Mouse (Mus musculus) bone marrow macrophage, adult 2 months (primary cell): Measurements from ENCODE around the gene Stn1. TPM values are rescaled to one million over a fixed set of nuclear protein-coding genes. Genes with fewer than 3 reads are reported as not detected.

Experiments
- H3K27ac ChIP-seq: 2 replicates; pipeline ENCODE4 v1.5.1; 2012; ENCODE audit warnings: low read depth, low read length; ENCODE audit not compliant: insufficient read depth
- H3K4me1 ChIP-seq: 2 replicates; pipeline ENCODE4 v1.6.1; 2012; ENCODE audit warnings: low read length; ENCODE audit not compliant: control insufficient read depth, insufficient read depth
- H3K4me3 ChIP-seq: 2 replicates; pipeline ENCODE4 v1.5.1; 2012; ENCODE audit warnings: mild to moderate bottlenecking, low read length, moderate library complexity; ENCODE audit not compliant: insufficient read depth
- CTCF ChIP-seq: IDR thresholded peaks from 2 replicates; pipeline ENCODE4 v1.5.1; 2012; ENCODE audit warnings: low read depth, mild to moderate bottlenecking, low read length, moderate library complexity
- POLR2A ChIP-seq: IDR thresholded peaks from 2 replicates; pipeline ENCODE4 v1.6.1; 2012; ENCODE audit warnings: mild to moderate bottlenecking, low read depth, low read length, borderline replicate concordance
- polyA plus RNA-seq: library from polyadenylated mRNA; stranded (reverse); fragments of >200 nt; gene quantifications from 2 replicates; pipeline ENCODE4 v1.2.4, GENCODE M21; 2012; ENCODE audit not compliant: missing spikeins, insufficient read depth, insufficient read length

The Stn1 gene
- polyA plus RNA-seq, 1 experiment = 22.5 TPM

DNA sequence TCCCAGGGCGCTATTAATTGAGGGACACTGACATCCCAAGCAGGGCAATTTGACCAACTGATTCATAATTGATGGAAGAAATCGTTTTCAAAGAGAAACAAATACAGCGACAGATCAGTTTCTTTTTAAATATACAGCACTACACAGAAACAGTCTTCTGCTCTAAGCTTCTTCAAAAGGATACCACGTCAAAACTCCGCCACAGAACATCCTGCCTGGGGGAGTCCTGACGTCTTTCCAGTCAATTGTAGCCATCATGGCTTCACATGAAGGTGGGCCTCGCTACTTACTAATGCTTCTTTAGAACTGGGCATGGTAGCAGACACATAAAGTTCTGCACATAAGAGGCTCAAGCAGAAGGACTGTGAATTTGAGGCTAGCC is 26.0 kb downstream of the Stn1 start:
- H3K4me1 ChIP-seq = peaks cover 38% of the 10 kb centered on the region
- TF ChIP-seq POLR2A (no peak), CTCF (no peak)

GRCm38 (mm10) chr19:47510473-47511293 is 26.6 kb downstream of the Stn1 start:
- peaks cover 38% of the 10 kb centered on the region for H3K4me1 ChIP-seq
- TF ChIP-seq POLR2A = no peak
- H3K27ac ChIP-seq = peak overlapping the region; percentile 92
- peak overlapping the region; percentile 38 for H3K4me3 ChIP-seq

More for the DNA sequence above, 26.0 kb downstream of the Stn1 start:
- Histone ChIP-seq H3K4me3 (0 out of 2 replicates have a peak overlapping the region, but pooled peaks have one; percentile 38), H3K27ac (peak overlapping the region; percentile 92)

DNA sequence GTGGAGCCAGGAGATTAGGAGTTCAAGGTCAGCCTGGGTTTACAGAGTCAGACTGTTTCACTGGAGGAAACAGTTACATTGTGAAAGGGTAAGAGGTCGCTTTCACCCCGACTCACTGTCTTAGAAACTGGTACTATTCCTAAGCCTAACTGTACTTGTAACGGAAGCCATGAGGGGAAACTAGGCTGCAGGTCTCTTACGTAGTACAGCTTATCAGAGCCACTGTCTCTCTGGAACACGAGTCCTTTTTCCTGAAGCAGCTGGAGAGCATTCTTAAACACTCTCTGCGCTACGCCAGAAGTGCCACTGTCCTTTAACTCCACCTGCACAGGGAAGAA is 27.2 kb downstream of the Stn1 start:
- Histone ChIP-seq H3K4me3 (no peak overlapping the region), H3K4me1 (peaks cover 38% of the 10 kb centered on the region), H3K27ac (peak overlapping the region; percentile 92)
- TF ChIP-seq POLR2A = no peak
- TF ChIP-seq CTCF = no peak

GRCm38 (mm10) chr19:47508771-47509281 is 28.5 kb downstream of the Stn1 start:
- Histone ChIP-seq H3K4me1 (peaks cover 38% of the 10 kb centered on the region), H3K27ac (peak overlapping the region; percentile 92), H3K4me3 (peak overlapping the region; percentile 48)
- 0 out of 2 replicates have a peak, but pooled peaks have one; percentile 10 for TF ChIP-seq POLR2A
- no peak; the same call in 1 of the 2 replicates for TF ChIP-seq CTCF

- Histone ChIP-seq H3K4me1 (peaks cover 38% of the 10 kb centered on the region), H3K27ac (peak overlapping the region; percentile 92), H3K4me3 (peak overlapping the region; percentile 48)
- no peak for TF ChIP-seq CTCF
- no peak for TF ChIP-seq POLR2A
Observed at GRCm38 (mm10) chr19:47508191-47508590, 29.1 kb downstream of the Stn1 start.

GRCm38 (mm10) chr19:47507128-47508121 is 29.9 kb downstream of the Stn1 start:
- peak overlapping the region; percentile 48 for H3K4me3 ChIP-seq
- TF ChIP-seq CTCF (0 out of 2 replicates have a peak, but pooled peaks have one; percentile 5), POLR2A (no peak)
- peak overlapping the region; percentile 92 for H3K27ac ChIP-seq
- H3K4me1 ChIP-seq = peaks cover 38% of the 10 kb centered on the region

DNA sequence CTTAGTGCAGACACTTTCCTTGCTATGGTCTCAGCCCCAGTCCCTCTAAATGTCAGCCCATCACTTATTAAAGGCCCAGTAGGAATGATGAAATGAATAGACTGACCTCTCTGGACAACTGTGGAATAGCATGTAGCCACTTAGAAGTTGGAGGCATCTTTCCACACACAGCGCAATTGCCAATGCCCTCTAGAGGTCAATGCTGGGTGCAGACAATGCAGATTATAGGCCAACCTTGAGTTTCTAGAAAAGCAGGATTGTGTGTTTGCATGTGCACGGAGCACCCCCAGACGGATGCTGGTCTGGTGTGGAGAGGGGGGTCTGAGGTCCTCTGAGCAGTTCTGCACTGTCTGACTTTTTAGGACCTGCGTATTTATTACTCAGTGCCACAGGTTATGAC is 33.7 kb downstream of the Stn1 start:
- Histone ChIP-seq H3K27ac (no peak overlapping the region), H3K4me3 (no peak overlapping the region), H3K4me1 (0 out of 2 replicates have a peak, but pooled peaks cover 3% of the 10 kb centered on the region)
- no peak for TF ChIP-seq POLR2A
- TF ChIP-seq CTCF = no peak

- no peak overlapping the region for H3K4me3 ChIP-seq
- TF ChIP-seq POLR2A = no peak
- no peak; the same call in 1 of the 2 replicates for TF ChIP-seq CTCF
Observed at GRCm38 (mm10) chr19:47502563-47502962, 34.7 kb downstream of the Stn1 start.

DNA sequence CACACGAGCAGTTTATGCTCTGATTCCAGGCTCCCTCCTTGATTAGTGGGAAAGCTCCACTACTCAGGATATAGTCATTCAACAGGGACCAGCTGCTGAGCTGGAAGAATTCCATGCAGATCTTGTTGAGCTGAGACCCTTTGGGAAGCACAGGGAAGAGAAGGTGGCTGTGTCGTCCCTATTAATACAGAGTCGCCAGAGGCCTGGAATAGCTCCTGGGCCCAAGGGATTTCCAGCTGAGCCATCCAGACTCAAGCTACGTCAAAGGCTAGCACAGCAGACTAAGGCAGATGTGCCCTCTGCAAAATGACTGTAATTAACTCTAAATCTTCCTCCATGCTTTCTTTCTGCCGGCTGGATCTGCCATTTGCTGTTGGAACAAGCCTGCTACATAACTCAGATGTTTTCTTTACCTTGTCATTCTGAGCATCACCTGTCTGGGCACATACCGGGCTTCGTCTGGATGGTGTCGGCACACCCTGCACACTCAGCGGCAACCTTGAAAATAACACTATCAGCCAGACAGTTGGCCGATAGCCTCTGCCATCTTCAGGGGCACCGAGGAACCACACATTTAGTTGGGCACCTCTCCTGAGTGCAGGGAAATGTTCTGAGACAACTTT is 36.8 kb downstream of the Stn1 start:
- no peak for TF ChIP-seq CTCF
- no peak for TF ChIP-seq POLR2A
- H3K4me1 ChIP-seq = no peaks in the 10 kb centered on the region

More at GRCm38 (mm10) chr19:47502563-47502962, 34.7 kb downstream of the Stn1 start:
- Histone ChIP-seq H3K4me1 (0 out of 2 replicates have a peak, but pooled peaks cover 2% of the 10 kb centered on the region), H3K27ac (no peak overlapping the region)

GRCm38 (mm10) chr19:47499841-47500240 is 37.5 kb downstream of the Stn1 start:
- H3K4me1 ChIP-seq = no peaks in the 10 kb centered on the region
- TF ChIP-seq POLR2A (no peak), CTCF (no peak)
- no peak overlapping the region for H3K27ac ChIP-seq
- H3K4me3 ChIP-seq = no peak overlapping the region

More for the DNA sequence above, 36.8 kb downstream of the Stn1 start:
- Histone ChIP-seq H3K4me3 (no peak overlapping the region), H3K27ac (no peak overlapping the region)
